Mouse (Mus musculus) myocyte (in vitro differentiated cells): ENCODE data around the gene Krt27. TPM values are rescaled to one million over a fixed set of nuclear protein-coding genes. Genes with fewer than 3 reads are reported as not detected.

ENCODE experiments used
- H3K27me3 ChIP-seq: one replicate; pipeline ENCODE4 v1.6.1; 2011; ENCODE audit not compliant: control insufficient read depth, insufficient read depth, insufficient read length
- H3K36me3 ChIP-seq: one replicate; pipeline ENCODE4 v1.6.1; 2011; ENCODE audit not compliant: control insufficient read depth, insufficient read depth
- H3K4me2 ChIP-seq: one replicate; pipeline ENCODE4 v1.6.1; 2011; ENCODE audit warnings: low read depth, control low read depth
- H3K4me3 ChIP-seq: one replicate; pipeline ENCODE4 v1.5.1; 2011; ENCODE audit warnings: mild to moderate bottlenecking, control low read depth, moderate library complexity
- H3K79me2 ChIP-seq: one replicate; pipeline ENCODE4 v1.6.1; 2011; ENCODE audit not compliant: control insufficient read depth, insufficient read depth
- H3ac ChIP-seq: one replicate; pipeline ENCODE4 v1.6.1; 2011; ENCODE audit not compliant: control insufficient read depth, insufficient read length
- CEBPB ChIP-seq: IDR thresholded peaks from 2 replicates; pipeline ENCODE4 v1.6.1; 2011; ENCODE audit warnings: mild to moderate bottlenecking, moderate library complexity; ENCODE audit not compliant: poor library complexity, insufficient read depth, severe bottlenecking
- E2F4 ChIP-seq: IDR thresholded peaks from one replicate; pipeline ENCODE4 v1.6.1; 2011; ENCODE audit warnings: mild to moderate bottlenecking, control low read depth, moderate library complexity; ENCODE audit not compliant: insufficient read depth
- MAX ChIP-seq: IDR thresholded peaks from one replicate; pipeline ENCODE4 v1.6.1; 2011; ENCODE audit warnings: low read depth, mild to moderate bottlenecking, control low read depth
- MYOD1 ChIP-seq, 3 experiments: IDR thresholded peaks; one replicate each; pipeline ENCODE4 v1.6.1; 2011; ENCODE audit warnings: control low read depth in 2 of 3, low read depth in 2 of 3, mild to moderate bottlenecking in 2 of 3, moderate library complexity in 1 of 3; ENCODE audit not compliant: insufficient read length in 2 of 3, control insufficient read depth in 1 of 3
- MYOG ChIP-seq, 3 experiments: IDR thresholded peaks; one replicate each; pipeline ENCODE4 v1.6.1; 2011; ENCODE audit warnings: control low read depth in 2 of 3, low read depth in 2 of 3, mild to moderate bottlenecking in 2 of 3; ENCODE audit not compliant: insufficient read length in 2 of 3, control insufficient read depth in 1 of 3, insufficient read depth in 1 of 3
- POLR2A ChIP-seq: IDR thresholded peaks from one replicate; pipeline ENCODE4 v1.6.1; 2011; ENCODE audit warnings: low read depth, mild to moderate bottlenecking, control low read depth, moderate library complexity; ENCODE audit not compliant: insufficient read length
- POLR2AphosphoS2 ChIP-seq: IDR thresholded peaks from one replicate; pipeline ENCODE4 v1.6.1; 2011; ENCODE audit warnings: low read depth, control low read depth; ENCODE audit not compliant: insufficient read length
- REST ChIP-seq: IDR thresholded peaks from one replicate; pipeline ENCODE4 v1.6.1; 2011; ENCODE audit warnings: mild to moderate bottlenecking, control low read depth, moderate library complexity; ENCODE audit not compliant: insufficient read depth, insufficient read length
- SRF ChIP-seq: IDR thresholded peaks from one replicate; pipeline ENCODE4 v1.6.1; 2011; ENCODE audit warnings: low read depth; ENCODE audit not compliant: control insufficient read depth, insufficient read length
- TCF12 ChIP-seq: IDR thresholded peaks from one replicate; pipeline ENCODE4 v1.6.1; 2011; ENCODE audit warnings: mild to moderate bottlenecking, control low read depth; ENCODE audit not compliant: poor library complexity, insufficient read depth, severe bottlenecking
- TCF3 ChIP-seq: IDR thresholded peaks from one replicate; pipeline ENCODE4 v1.6.1; 2011; ENCODE audit warnings: low read depth, control low read depth; ENCODE audit not compliant: insufficient read length
- USF1 ChIP-seq: IDR thresholded peaks from one replicate; pipeline ENCODE4 v1.6.1; 2011; ENCODE audit warnings: low read depth, mild to moderate bottlenecking, control low read depth, moderate library complexity
- polyA plus RNA-seq: library from polyadenylated mRNA; unstranded; fragments of >200 nt; fragmentation: generic; extraction: Trizol; gene quantifications from one replicate; pipeline ENCODE4 v1.2.1, GENCODE M21; 2012; ENCODE audit warnings: missing spikeins

The Krt27 gene
- polyA plus RNA-seq, 1 experiment = not detected

DNA sequence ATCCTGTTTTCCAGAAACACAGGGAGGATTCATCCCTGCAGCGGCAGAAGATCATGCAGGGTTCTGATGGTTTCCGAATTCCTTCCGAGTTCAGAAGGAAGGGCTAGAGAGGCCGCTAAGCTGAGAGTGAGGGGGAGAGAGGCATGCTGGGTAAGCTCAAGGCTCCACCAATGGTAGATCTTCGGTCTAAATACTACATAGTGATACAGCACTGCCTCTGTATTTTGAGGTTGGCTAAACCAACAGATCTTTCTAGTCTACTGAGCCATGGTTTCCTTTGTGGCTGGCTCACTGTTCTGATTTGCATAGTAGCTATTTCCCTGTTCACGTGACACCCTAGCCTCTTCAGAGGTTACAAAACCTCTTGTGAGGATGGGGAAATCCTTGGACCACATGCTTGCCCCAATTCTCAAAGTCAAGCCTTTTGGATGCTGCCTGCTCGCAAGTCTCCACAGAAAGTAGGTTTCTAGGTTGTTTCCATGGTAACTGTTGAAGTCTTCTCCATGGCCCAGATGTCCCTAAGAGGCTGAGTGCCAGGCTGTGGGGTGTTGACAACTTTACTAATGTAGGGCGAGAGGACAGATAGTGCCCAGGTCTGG is 19.0 kb upstream of the Krt27 start:
- Histone ChIP-seq H3ac (no peak overlapping the region), H3K79me2 (no peaks in the 10 kb centered on the region), H3K36me3 (no peaks in the 10 kb centered on the region), H3K27me3 (peaks cover 39% of the 10 kb centered on the region), H3K4me2 (no peak overlapping the region), H3K4me3 (no peak overlapping the region)
- TF ChIP-seq E2F4 (no peak), REST (no peak), USF1 (no peak), MAX (no peak), POLR2AphosphoS2 (no peak), TCF3 (no peak), SRF (no peak), MYOG (IDR thresholded peaks at IDR 0.05; ENCODE audit: control insufficient read depth in 1 of 3, insufficient read depth in 1 of 3, insufficient read length in 2 of 3, low read depth in 2 of 3) (no peak), MYOD1 (IDR thresholded peaks at IDR 0.05; ENCODE audit: control insufficient read depth in 1 of 3, insufficient read length in 2 of 3, low read depth in 2 of 3) (no peak), TCF12 (no peak), CEBPB (no peak), POLR2A (no peak)

DNA sequence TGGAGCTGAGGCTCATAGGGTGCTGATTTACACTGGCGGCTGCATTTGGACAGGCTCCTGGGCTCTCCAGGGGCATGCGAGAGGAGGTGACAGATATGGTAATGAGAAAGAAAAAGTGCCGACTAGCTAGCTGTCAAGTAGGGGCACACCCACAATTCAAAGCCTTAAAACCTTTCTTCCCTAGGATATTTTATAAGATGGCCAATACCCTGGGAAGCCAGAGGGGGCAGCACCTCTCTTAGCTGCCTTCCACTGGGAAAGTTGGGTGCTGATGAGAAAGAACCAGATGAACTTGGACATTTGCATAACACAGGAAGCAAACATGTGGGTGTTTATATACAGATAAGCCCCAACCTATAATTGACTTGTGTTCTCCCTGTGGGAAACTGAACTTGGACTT is 18.3 kb upstream of the Krt27 start:
- Histone ChIP-seq H3ac (no peak overlapping the region), H3K36me3 (no peaks in the 10 kb centered on the region), H3K79me2 (no peaks in the 10 kb centered on the region), H3K27me3 (peaks cover 34% of the 10 kb centered on the region), H3K4me2 (no peak overlapping the region), H3K4me3 (no peak overlapping the region)
- TF ChIP-seq CEBPB = no peak

DNA sequence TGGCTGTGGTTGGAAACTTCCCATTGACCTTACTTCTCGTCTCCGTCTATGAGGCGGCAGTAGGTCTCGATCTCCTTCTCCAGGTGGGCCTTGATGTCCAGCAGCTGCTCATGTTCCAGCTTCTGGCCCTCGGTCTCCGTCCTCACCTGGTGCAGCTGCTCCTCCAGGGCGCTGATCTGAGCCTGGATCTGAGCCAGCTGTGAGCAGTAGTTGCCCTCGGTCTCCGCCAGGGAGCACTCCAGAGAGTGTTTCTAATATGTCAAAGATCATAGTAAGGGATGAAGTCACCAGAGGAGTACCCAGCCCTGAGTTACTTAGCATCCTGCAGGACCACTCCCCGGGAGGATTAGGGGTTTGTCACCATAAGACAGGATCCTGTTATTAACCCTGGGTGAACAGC is 15.9 kb upstream of the Krt27 start:
- Histone ChIP-seq H3K36me3 (no peaks in the 10 kb centered on the region), H3ac (no peak overlapping the region)
- TF ChIP-seq USF1 (no peak), MYOD1 (IDR thresholded peaks at IDR 0.05; ENCODE audit: control insufficient read depth in 1 of 3, insufficient read length in 2 of 3, low read depth in 2 of 3) (no peak), MYOG (IDR thresholded peaks at IDR 0.05; ENCODE audit: control insufficient read depth in 1 of 3, insufficient read depth in 1 of 3, insufficient read length in 2 of 3, low read depth in 2 of 3) (no peak)

DNA sequence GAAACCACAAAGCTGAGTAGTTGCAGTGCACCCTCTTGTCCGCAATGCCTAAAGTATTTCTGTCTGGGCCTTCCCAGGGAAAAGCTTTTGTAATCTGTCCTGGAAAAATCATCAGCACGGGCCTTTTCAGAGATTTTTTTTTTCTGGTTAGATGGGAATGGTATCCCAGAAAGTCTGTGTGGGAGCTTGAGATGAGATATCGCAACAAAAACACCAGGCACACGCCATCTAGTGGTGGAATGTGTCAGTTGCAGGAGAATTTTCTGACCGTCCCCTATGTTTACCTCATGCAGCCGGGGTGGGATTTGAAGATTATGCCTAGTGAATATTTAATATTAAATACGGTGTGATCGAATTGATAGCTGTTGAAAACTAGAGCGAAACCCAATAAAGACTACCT is 13.5 kb upstream of the Krt27 start:
- H3ac ChIP-seq = no peak overlapping the region
- TF ChIP-seq USF1 (no peak), SRF (no peak), REST (no peak), TCF3 (no peak), MYOD1 (IDR thresholded peaks at IDR 0.05; ENCODE audit: control insufficient read depth in 1 of 3, insufficient read length in 2 of 3, low read depth in 2 of 3) (no peak), TCF12 (no peak), POLR2A (no peak), POLR2AphosphoS2 (no peak), MAX (no peak), E2F4 (no peak), MYOG (IDR thresholded peaks at IDR 0.05; ENCODE audit: control insufficient read depth in 1 of 3, insufficient read depth in 1 of 3, insufficient read length in 2 of 3, low read depth in 2 of 3) (no peak), CEBPB (no peak)
- no peaks in the 10 kb centered on the region for H3K36me3 ChIP-seq
- H3K4me2 ChIP-seq = no peak overlapping the region
- no peaks in the 10 kb centered on the region for H3K79me2 ChIP-seq
- H3K27me3 ChIP-seq = peaks cover 19% of the 10 kb centered on the region
- no peak overlapping the region for H3K4me3 ChIP-seq

More for the DNA sequence above, 15.9 kb upstream of the Krt27 start:
- Histone ChIP-seq H3K79me2 (no peaks in the 10 kb centered on the region), H3K4me3 (no peak overlapping the region), H3K27me3 (peaks cover 28% of the 10 kb centered on the region), H3K4me2 (no peak overlapping the region)

DNA sequence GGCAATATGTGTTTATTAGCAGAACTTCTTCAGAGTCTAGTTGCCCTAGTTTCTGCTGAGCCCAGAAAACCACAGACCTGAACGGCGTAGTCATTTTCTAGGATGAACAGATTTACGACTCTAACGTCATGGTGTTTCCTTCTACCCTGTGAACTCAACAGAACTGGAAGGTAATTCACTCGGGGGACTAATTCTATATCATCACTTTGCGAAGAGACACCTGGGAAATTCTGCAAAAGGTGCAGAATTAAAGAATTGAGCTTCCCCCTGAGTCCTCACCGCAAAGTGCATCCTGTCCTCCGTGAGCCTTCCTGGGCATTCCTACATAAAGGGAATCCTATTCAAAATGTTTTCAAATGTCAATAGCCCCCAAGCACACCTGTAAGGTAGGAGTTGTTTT is 10.5 kb upstream of the Krt27 start:
- no peak overlapping the region for H3K4me3 ChIP-seq
- H3K36me3 ChIP-seq = no peaks in the 10 kb centered on the region
- TF ChIP-seq POLR2A (no peak), E2F4 (no peak), MYOD1 (IDR thresholded peaks at IDR 0.05; ENCODE audit: control insufficient read depth in 1 of 3, insufficient read length in 2 of 3, low read depth in 2 of 3) (no peak), SRF (no peak), CEBPB (no peak), MYOG (IDR thresholded peaks at IDR 0.05; ENCODE audit: control insufficient read depth in 1 of 3, insufficient read depth in 1 of 3, insufficient read length in 2 of 3, low read depth in 2 of 3) (no peak), TCF12 (no peak), REST (no peak), MAX (no peak), POLR2AphosphoS2 (no peak), USF1 (no peak), TCF3 (no peak)
- peaks cover 26% of the 10 kb centered on the region for H3K27me3 ChIP-seq
- no peaks in the 10 kb centered on the region for H3K79me2 ChIP-seq
- no peak overlapping the region for H3ac ChIP-seq
- H3K4me2 ChIP-seq = no peak overlapping the region
